Mouse (Mus musculus): Measurements from ENCODE around the gene Prcp.
"Not testable (repeated sequence)": the region's sequence is repeated elsewhere in the genome, so short reads cannot be mapped to it uniquely, and the experiment has no call there.

Gene Prcp

GRCm38 (mm10) chr7:92890618-92891230 lies 16.5 kb downstream of the Prcp start:
- no peak for DNase-seq (ENCODE audit: low spot score)

- no peak for DNase-seq (ENCODE audit: low spot score)
Measured at GRCm38 (mm10) chr7:92893478-92893877, 19.2 kb downstream of the Prcp start.

- DNase-seq (ENCODE audit: low spot score), result no peak
Measured at GRCm38 (mm10) chr7:92896036-92896435, 21.8 kb downstream of the Prcp start.

- DNase-seq (ENCODE audit: low spot score), result peak; percentile 17
Measured at GRCm38 (mm10) chr7:92897021-92897420, 22.8 kb downstream of the Prcp start.

GRCm38 (mm10) chr7:92903360-92904038 lies 29.2 kb downstream of the Prcp start:
- peak; percentile 73 for DNase-seq (ENCODE audit: low spot score)

- not testable (repeated sequence) for DNase-seq (ENCODE audit: low spot score)
Measured at GRCm38 (mm10) chr7:92904285-92904684, 30.0 kb downstream of the Prcp start.

GRCm38 (mm10) chr7:92920172-92920856 lies 46.0 kb downstream of the Prcp start:
- DNase-seq (ENCODE audit: low spot score), result no peak

- no peak for DNase-seq (ENCODE audit: low spot score)
Measured at GRCm38 (mm10) chr7:92920857-92921172, 46.5 kb downstream of the Prcp start.

GRCm38 (mm10) chr7:92932792-92933191 lies 58.5 kb downstream of the Prcp start:
- no peak for DNase-seq (ENCODE audit: low spot score)

- DNase-seq (ENCODE audit: low spot score), result not testable (repeated sequence)
Measured at GRCm38 (mm10) chr7:92933308-92933948, 59.2 kb downstream of the Prcp start.

- no peak for DNase-seq (ENCODE audit: low spot score)
Measured at GRCm38 (mm10) chr7:92936747-92937146, 62.5 kb downstream of the Prcp start.

GRCm38 (mm10) chr7:92937955-92938354 lies 63.7 kb downstream of the Prcp start:
- DNase-seq (ENCODE audit: low spot score), result peak; percentile 15

- no peak for DNase-seq (ENCODE audit: low spot score)
Measured at GRCm38 (mm10) chr7:92939776-92940175, 65.5 kb downstream of the Prcp start.

GRCm38 (mm10) chr7:92950775-92951174 lies 76.5 kb downstream of the Prcp start:
- no peak for DNase-seq (ENCODE audit: low spot score)

- no peak for DNase-seq (ENCODE audit: low spot score)
Measured at GRCm38 (mm10) chr7:92952210-92952609, 77.9 kb downstream of the Prcp start.

- no peak for DNase-seq (ENCODE audit: low spot score)
Measured at GRCm38 (mm10) chr7:92959758-92960157, 85.5 kb downstream of the Prcp start.

- DNase-seq (ENCODE audit: low spot score), result no peak
Measured at GRCm38 (mm10) chr7:92961876-92962275, 87.6 kb downstream of the Prcp start.

- peak; percentile 66 for DNase-seq (ENCODE audit: low spot score)
Measured at GRCm38 (mm10) chr7:92964754-92965501, 90.7 kb downstream of the Prcp start.

GRCm38 (mm10) chr7:92967381-92968127 lies 93.3 kb downstream of the Prcp start:
- peak; percentile 60 for DNase-seq (ENCODE audit: low spot score)

GRCm38 (mm10) chr7:92977429-92977828 lies 103.2 kb downstream of the Prcp start:
- no peak for DNase-seq (ENCODE audit: low spot score)

- DNase-seq (ENCODE audit: low spot score), result no peak
Measured at GRCm38 (mm10) chr7:92978225-92978624, 104.0 kb downstream of the Prcp start.
